Mouse (Mus musculus) spleen, postnatal 36 days (tissue): ENCODE measurements at regions not wholly inside any gene's neighbourhood (a gene's known extent, or its start where the extent isn't known, plus 50 kb on each side); places are given as distances from the start of the nearest gene placed in this dataset.

Experiments
- DNase-seq, 2 experiments: peaks; one replicate each; pipeline ENCODE4 v3.0.0; 2022; ENCODE audit warnings: low spot score in 2 of 2, mixed read lengths in 1 of 2

DNA sequence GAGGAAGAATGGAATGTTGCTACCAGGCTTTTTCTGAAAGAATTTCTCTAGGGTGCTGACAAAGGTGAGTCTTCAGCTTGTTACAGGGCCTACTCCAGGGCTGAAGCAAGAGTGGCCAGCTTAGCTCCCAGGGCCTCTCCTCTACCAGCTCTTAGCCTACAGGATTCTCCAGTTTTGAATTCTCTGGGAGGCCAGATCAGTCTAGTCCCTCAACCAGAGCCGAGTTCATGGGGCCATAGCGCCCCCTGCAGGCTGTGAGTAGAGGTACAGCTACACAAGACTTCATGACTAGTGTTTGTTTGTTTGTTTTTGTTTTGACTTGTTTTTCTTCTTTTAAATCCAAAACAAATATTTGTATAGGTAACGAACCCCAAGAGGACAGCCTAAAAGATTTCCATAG lies 211.8 kb upstream of the Eef2kmt start:
- DNase-seq = peak in 1 of 2 experiments; percentile 8

GRCm38 (mm10) chr16:5466760-5467159 lies 211.0 kb upstream of the Eef2kmt start:
- DNase-seq = no peak

GRCm38 (mm10) chr16:5455352-5455965 lies 199.7 kb upstream of the Eef2kmt start:
- DNase-seq = no peak

GRCm38 (mm10) chr16:5454243-5454642 lies 198.5 kb upstream of the Eef2kmt start:
- peak in 1 of 2 experiments; percentile 5 for DNase-seq

GRCm38 (mm10) chr16:5452971-5453370 lies 197.2 kb upstream of the Eef2kmt start:
- DNase-seq = peak; percentile 7 to 22

GRCm38 (mm10) chr16:5445776-5446175 lies 190.0 kb upstream of the Eef2kmt start:
- no peak for DNase-seq

- no peak for DNase-seq
Observed at GRCm38 (mm10) chr16:5444785-5445184, 189.0 kb upstream of the Eef2kmt start.

DNA sequence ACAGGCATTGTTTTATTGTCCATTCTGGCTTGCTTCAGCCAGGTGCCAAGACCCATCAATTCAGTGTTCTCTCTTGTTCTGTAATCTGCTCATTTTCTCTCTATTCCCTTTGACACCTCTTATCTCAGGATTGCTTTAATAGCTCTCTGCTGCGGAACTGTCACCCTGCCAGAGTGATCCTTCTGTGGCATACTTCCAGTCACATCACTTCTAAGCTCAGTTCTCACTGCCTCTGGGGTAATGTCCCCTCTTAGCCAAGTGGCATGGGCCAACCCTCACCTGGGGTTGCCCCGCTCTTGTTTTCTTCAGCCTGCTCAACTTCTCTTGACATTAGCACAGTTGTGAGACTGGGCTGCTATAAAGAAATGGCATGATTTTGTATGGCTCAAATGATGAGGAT lies 183.9 kb upstream of the Eef2kmt start:
- no peak for DNase-seq

GRCm38 (mm10) chr16:5438405-5438804 lies 182.6 kb upstream of the Eef2kmt start:
- DNase-seq = no peak

DNA sequence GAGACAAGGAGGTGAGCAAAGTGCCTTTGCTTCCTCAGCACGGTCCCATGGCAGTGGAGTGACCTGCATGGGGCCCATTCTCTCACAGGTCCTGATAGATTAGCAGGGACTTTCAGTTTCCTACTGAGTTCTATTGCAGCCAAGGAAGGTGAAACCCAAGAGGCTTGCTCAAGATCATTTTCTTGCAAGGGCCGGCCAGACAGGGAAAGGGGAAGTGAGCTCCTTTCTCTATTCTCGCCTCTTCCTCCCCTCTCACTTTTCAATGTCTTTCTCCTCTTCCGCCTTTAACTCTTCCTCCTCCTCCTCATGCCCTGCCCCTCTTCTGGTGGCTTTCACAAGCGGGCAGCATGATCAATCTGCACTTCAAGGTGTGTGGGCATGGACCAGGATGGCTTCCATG lies 175.9 kb upstream of the Eef2kmt start:
- DNase-seq = peak; percentile 4 to 23

- no peak for DNase-seq
Observed at GRCm38 (mm10) chr16:5431111-5431510, 175.3 kb upstream of the Eef2kmt start.

DNA sequence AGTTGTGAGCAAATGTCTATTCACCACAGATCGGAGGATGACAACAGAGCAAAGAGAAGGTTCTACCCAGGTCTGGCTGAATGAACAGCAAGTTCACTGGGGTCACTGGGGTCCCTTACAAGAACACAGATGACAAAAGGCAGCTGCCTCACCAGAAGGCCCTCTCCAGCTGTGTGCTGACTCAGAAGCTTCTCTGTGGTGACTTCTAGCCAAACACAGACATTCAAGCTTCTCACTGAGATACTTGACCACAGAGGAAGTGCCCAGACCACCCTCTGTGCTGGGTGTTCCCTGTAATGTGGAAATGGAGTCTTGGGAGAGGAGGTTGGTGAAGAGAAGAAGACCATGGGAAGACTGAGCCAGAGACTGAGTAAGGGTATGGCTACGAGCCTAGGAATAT lies 173.7 kb upstream of the Eef2kmt start:
- no peak for DNase-seq

- DNase-seq = no peak
Observed at GRCm38 (mm10) chr16:5425908-5426307, 170.1 kb upstream of the Eef2kmt start.

- DNase-seq = no peak
Observed at GRCm38 (mm10) chr16:5422041-5422440, 166.3 kb upstream of the Eef2kmt start.

DNA sequence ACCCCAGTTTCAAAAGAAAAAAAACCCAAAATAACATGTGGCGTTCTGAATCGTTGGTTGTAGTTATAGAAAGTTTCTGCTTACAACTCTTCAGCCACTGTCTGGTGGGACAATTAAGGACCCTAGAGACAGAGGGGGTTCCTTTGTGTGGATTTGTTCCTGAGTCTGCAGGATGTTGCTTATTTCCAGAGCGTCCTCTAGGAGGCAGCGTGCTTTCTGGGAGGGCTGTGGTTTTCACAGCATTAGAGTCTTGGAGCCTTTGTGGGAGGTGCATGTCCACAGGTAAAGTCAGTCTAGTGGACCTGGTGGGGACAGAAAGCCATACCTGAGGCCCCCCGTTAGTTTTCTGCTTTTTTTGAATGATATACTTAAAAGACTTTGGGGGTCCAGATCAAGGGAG lies 165.8 kb upstream of the Eef2kmt start:
- DNase-seq = no peak

- DNase-seq = no peak
Observed at GRCm38 (mm10) chr16:5419467-5419866, 163.7 kb upstream of the Eef2kmt start.

DNA sequence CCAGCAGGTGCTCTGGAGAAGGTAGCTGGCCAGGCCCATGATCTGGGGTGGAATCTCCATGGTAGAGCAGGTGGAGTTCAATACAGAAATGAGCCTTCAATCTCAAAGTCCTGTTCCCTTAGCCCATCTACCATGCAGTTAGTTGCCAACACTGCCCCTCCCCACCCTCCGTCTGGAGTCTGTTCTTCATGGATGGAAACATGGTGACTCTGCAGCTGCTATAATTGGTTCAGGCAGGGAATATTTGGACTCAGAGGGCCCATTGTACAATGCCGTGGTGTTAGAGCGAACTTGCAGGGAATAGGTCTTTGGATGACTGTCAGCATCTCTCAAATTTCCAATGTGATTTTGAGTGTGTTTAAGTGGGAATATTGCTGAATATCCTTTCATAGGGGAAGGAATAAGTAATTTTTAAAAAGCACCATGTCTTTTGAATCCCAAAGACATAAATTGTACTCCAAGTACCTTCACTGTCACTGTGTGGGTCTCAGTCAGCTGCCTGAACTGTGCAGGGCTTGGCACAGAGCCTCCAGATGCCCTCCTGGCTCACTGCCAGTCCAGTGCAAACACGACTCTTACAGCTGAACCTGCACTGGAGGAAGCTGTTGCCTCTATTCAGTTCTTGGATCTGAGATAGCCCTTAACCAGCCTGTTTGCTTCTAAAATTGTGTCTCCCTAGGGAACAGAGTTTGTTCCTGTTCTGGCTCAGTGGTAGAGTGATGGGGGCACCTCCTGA lies 162.8 kb upstream of the Eef2kmt start:
- DNase-seq = no peak

GRCm38 (mm10) chr16:5415310-5415709 lies 159.5 kb upstream of the Eef2kmt start:
- DNase-seq = no peak

DNA sequence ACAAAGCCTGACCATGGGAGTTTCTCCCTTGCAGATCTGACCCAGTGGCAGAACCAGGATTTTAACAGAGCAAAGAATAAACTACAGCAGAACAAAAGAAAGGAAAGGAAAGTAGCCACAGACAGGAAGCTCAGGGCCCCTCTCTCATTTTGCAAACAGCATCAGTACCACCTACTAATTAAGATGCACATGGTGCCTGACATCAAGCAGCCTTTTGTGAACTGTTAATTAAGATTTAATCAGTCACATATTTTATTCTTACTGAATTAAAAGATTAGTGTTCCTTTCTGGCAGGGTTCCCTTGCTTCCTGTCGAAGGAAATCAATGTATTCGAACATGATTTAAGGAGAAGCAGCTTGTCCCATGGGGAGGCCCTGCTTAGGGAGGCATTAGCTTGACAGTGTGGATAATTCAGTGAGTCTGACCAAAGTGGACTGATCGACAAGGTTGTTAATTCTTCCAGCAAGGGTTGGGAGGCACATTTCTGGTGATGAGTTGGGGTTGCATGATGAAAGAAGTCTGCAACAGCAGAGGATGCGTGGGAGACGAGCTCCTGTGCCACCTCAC lies 156.1 kb upstream of the Eef2kmt start:
- no peak for DNase-seq

GRCm38 (mm10) chr16:5406711-5407110 lies 150.9 kb upstream of the Eef2kmt start:
- DNase-seq = peak in 1 of 2 experiments; percentile 14

DNA sequence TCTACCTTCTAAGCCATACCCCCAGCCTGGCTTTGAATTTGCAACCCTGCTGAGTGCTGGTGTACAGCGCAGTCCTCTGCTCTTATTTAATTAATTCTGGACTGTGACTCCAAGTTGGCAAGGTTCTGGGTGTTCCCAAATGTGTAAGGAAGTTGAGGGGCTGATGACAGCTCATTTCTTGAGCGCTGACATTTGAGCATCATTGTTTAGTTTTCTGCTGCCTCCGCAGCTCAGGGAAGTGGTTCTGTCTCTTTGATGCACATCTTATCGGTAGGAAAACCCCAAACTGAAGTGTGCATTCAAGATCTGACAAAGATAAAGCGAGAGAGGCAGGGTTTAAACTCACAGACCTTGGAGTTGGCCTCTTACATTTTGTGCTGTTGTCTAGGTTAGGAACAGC lies 137.6 kb upstream of the Eef2kmt start:
- DNase-seq = no peak

DNA sequence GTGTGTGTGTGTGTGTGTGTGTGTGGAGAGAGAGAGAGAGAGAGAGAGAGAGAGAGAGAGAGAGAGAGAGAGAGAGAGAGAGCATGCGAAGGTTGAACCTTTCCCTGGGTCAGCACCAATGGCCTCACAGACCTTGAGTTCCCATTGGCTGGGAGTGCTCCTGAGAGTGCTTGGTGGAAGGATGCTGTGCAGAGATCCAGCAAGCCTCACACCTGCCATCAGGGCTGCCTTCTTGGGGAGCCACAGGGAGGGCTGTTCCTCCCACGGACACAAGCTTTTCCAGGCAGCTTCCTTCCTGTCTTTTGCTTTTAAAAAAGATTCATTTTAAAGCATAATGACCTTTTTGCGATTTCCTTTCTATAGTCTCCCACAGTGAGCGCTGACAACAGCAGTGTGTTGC lies 127.1 kb upstream of the Eef2kmt start:
- DNase-seq = no peak

- DNase-seq = no peak
Observed at GRCm38 (mm10) chr16:5382228-5382884, 126.6 kb upstream of the Eef2kmt start.
